Mouse (Mus musculus) thymus, postnatal 0 days (tissue): ENCODE results near the gene Plpp3. TPM values are rescaled to one million over a fixed set of nuclear protein-coding genes. Genes with fewer than 3 reads are reported as not detected.

Source experiments
- polyA plus RNA-seq: library from polyadenylated mRNA; unstranded; fragments of >200 nt; fragmentation: Nextera tagmentation; extraction: Ambion mirVana; gene quantifications from 2 replicates; pipeline ENCODE4 v1.2.1, GENCODE M21; 2015

The Plpp3 gene
- polyA plus RNA-seq, 1 experiment from 2014 or later = 22.7 TPM

Other genes starting within 250 kb of the Plpp3 start
- 1.1 and 1.2 TPM in 2 replicates for gene Fyb2, start 243.9 kb upstream of the Plpp3 start, polyA plus RNA-seq
- 0.77 and 0.94 TPM in 2 replicates for gene Prkaa2, start 47.5 kb upstream of the Plpp3 start, polyA plus RNA-seq